Mouse (Mus musculus) embryo, embryonic 9.5 days (tissue): ENCODE measurements around the gene Ublcp1.
"Not testable (repeated sequence)": the region's sequence is repeated elsewhere in the genome, so short reads cannot be mapped to it uniquely, and the experiment has no call there.

Experiments used
- DNase-seq: peaks from one replicate; pipeline ENCODE4 v3.0.0-alpha.2; 2017; ENCODE audit errors: extremely low spot score

Ublcp1 gene

GRCm38 (mm10) chr11:44494643-44495323 is 24.5 kb upstream of the Ublcp1 start:
- no peak for DNase-seq

- DNase-seq = no peak
These were observed 18.8 kb upstream of the Ublcp1 start for GRCm38 (mm10) chr11:44489117-44489516.

- DNase-seq = no peak
These were observed 14.9 kb upstream of the Ublcp1 start for GRCm38 (mm10) chr11:44485089-44485736.

GRCm38 (mm10) chr11:44480246-44480645 is 9.9 kb upstream of the Ublcp1 start:
- DNase-seq = no peak

GRCm38 (mm10) chr11:44478382-44478781 is 8.1 kb upstream of the Ublcp1 start:
- no peak for DNase-seq

GRCm38 (mm10) chr11:44476445-44476844 is 6.1 kb upstream of the Ublcp1 start:
- no peak for DNase-seq

GRCm38 (mm10) chr11:44475467-44475866 is 5.2 kb upstream of the Ublcp1 start:
- no peak for DNase-seq

- peak; percentile 24 for DNase-seq
These were observed 1.2 kb upstream of the Ublcp1 start for GRCm38 (mm10) chr11:44471337-44471995.

GRCm38 (mm10) chr11:44469646-44470431 is 459 bp downstream of the Ublcp1 start:
- no peak for DNase-seq

- DNase-seq = no peak
These were observed 1.9 kb downstream of the Ublcp1 start for GRCm38 (mm10) chr11:44468306-44468790.

- no peak for DNase-seq
These were observed 3.3 kb downstream of the Ublcp1 start for GRCm38 (mm10) chr11:44466949-44467442.

- no peak for DNase-seq
These were observed 8.8 kb downstream of the Ublcp1 start for GRCm38 (mm10) chr11:44461493-44461892.

GRCm38 (mm10) chr11:44453423-44453822 is 16.9 kb downstream of the Ublcp1 start:
- DNase-seq = peak; percentile 18

- not testable (repeated sequence) for DNase-seq
These were observed 18.3 kb downstream of the Ublcp1 start for GRCm38 (mm10) chr11:44452016-44452415.

GRCm38 (mm10) chr11:44451046-44451445 is 19.3 kb downstream of the Ublcp1 start:
- no peak for DNase-seq

- DNase-seq = no peak
These were observed 32.5 kb downstream of the Ublcp1 start for GRCm38 (mm10) chr11:44437786-44438185.

- DNase-seq = no peak
These were observed 40.3 kb downstream of the Ublcp1 start for GRCm38 (mm10) chr11:44430036-44430435.

- DNase-seq = no peak
These were observed 42.3 kb downstream of the Ublcp1 start for GRCm38 (mm10) chr11:44427951-44428350.

GRCm38 (mm10) chr11:44425626-44426025 is 44.7 kb downstream of the Ublcp1 start:
- no peak for DNase-seq

GRCm38 (mm10) chr11:44425006-44425405 is 45.3 kb downstream of the Ublcp1 start:
- no peak for DNase-seq

GRCm38 (mm10) chr11:44423955-44424354 is 46.3 kb downstream of the Ublcp1 start:
- no peak for DNase-seq

- no peak for DNase-seq
These were observed 47.0 kb downstream of the Ublcp1 start for GRCm38 (mm10) chr11:44423261-44423660.
